Mouse (Mus musculus) midbrain, embryonic 10.5 days (tissue): Measurements from ENCODE around the gene Azgp1. TPM values are rescaled to one million over a fixed set of nuclear protein-coding genes. Genes with fewer than 3 reads are reported as not detected.
"Not testable (repeated sequence)": the region's sequence is repeated elsewhere in the genome, so short reads cannot be mapped to it uniquely, and the experiment has no call there.

Experiments used
- DNase-seq: peaks from one replicate; pipeline ENCODE4 v3.0.0-alpha.2; 2017; ENCODE audit warnings: low spot score
- H3K27ac ChIP-seq: fragments of 300-500 bp; sonication (generic); replicated peaks from 2 replicates; pipeline ENCODE4 v1.5.1; 2016; ENCODE audit warnings: mild to moderate bottlenecking
- H3K27me3 ChIP-seq: fragments of 300-500 bp; sonication (generic); 2 replicates; pipeline ENCODE4 v1.6.1; 2016; ENCODE audit warnings: low read depth, mild to moderate bottlenecking; ENCODE audit not compliant: poor library complexity, severe bottlenecking
- H3K36me3 ChIP-seq: fragments of 300-500 bp; sonication (generic); 2 replicates; pipeline ENCODE4 v1.6.1; 2016; ENCODE audit warnings: mild to moderate bottlenecking, moderate library complexity
- H3K4me1 ChIP-seq: fragments of 300-500 bp; sonication (generic); 2 replicates; pipeline ENCODE4 v1.6.1; 2016
- H3K4me3 ChIP-seq: fragments of 300-500 bp; sonication (generic); 2 replicates; pipeline ENCODE4 v1.5.1; 2016; ENCODE audit warnings: mild to moderate bottlenecking, moderate library complexity
- H3K9me3 ChIP-seq: fragments of 300-500 bp; sonication (generic); replicated peaks from 2 replicates; pipeline ENCODE4 v1.6.1; 2016; ENCODE audit warnings: mild to moderate bottlenecking
- WGBS: fragments of 180-500 bp; shearing (Covaris S2); methylation state at CpG from one replicate; pipeline ENCODE4 v1.1.7; 2016; 5-methylcytosine and 5-hydroxymethylcytosine counted together
- polyA plus RNA-seq: library from polyadenylated mRNA; unstranded; fragments of >200 nt; fragmentation: Nextera tagmentation; extraction: Ambion mirVana; gene quantifications from 2 replicates; pipeline ENCODE4 v1.2.1, GENCODE M21; 2016

The Azgp1 gene
- polyA plus RNA-seq, 1 experiment from 2014 or later: not detected

GRCm38 (mm10) chr5:137975434-137975833, 5.9 kb upstream of the Azgp1 start:
- Histone ChIP-seq H3K4me3 (no peak overlapping the region), H3K9me3 (no peaks in the 10 kb centered on the region), H3K27ac (no peak overlapping the region), H3K36me3 (no peaks in the 10 kb centered on the region), H3K4me1 (no peaks in the 10 kb centered on the region), H3K27me3 (no peaks in the 10 kb centered on the region)
- no peak for DNase-seq
- WGBS: 69% methylated on average over 1 of the region's 1 CpGs

GRCm38 (mm10) chr5:137977291-137977690, 4.0 kb upstream of the Azgp1 start:
- no peak overlapping the region for H3K4me3 ChIP-seq
- H3K4me1 ChIP-seq: no peaks in the 10 kb centered on the region
- H3K36me3 ChIP-seq: no peaks in the 10 kb centered on the region
- no peak overlapping the region for H3K27ac ChIP-seq
- H3K27me3 ChIP-seq: no peaks in the 10 kb centered on the region
- WGBS: 47% methylated on average over 1 of the region's 1 CpGs
- no peak for DNase-seq
- no peaks in the 10 kb centered on the region for H3K9me3 ChIP-seq

- H3K4me1 ChIP-seq: no peaks in the 10 kb centered on the region
- H3K36me3 ChIP-seq: no peaks in the 10 kb centered on the region
- H3K27me3 ChIP-seq: no peaks in the 10 kb centered on the region
- H3K4me3 ChIP-seq: no peak overlapping the region
- H3K27ac ChIP-seq: no peak overlapping the region
- DNase-seq: no peak
- 76% methylated on average over 2 of the region's 2 CpGs for WGBS
- H3K9me3 ChIP-seq: no peaks in the 10 kb centered on the region
Measured at GRCm38 (mm10) chr5:137979081-137979480, 2.2 kb upstream of the Azgp1 start.

GRCm38 (mm10) chr5:137986351-137986750, 5.0 kb downstream of the Azgp1 start:
- 76% methylated on average over 1 of the region's 1 CpGs for WGBS

GRCm38 (mm10) chr5:138009437-138009836, 28.1 kb downstream of the Azgp1 start:
- Histone ChIP-seq H3K36me3 (no peaks in the 10 kb centered on the region), H3K4me1 (no peaks in the 10 kb centered on the region), H3K27me3 (no peaks in the 10 kb centered on the region), H3K9me3 (no peaks in the 10 kb centered on the region; the same call in 1 of the 2 replicates), H3K27ac (no peak overlapping the region), H3K4me3 (no peak overlapping the region)
- WGBS: 91% methylated on average over 5 of the region's 5 CpGs
- DNase-seq: no peak

More at GRCm38 (mm10) chr5:137986351-137986750, 5.0 kb downstream of the Azgp1 start:
- Histone ChIP-seq H3K27me3 (no peaks in the 10 kb centered on the region), H3K27ac (no peak overlapping the region), H3K4me3 (no peak overlapping the region), H3K4me1 (no peaks in the 10 kb centered on the region), H3K9me3 (no peaks in the 10 kb centered on the region), H3K36me3 (no peaks in the 10 kb centered on the region)
- no peak for DNase-seq

GRCm38 (mm10) chr5:138012382-138012781, 31.1 kb downstream of the Azgp1 start:
- DNase-seq: no peak

GRCm38 (mm10) chr5:138016530-138016929, 35.2 kb downstream of the Azgp1 start:
- Histone ChIP-seq H3K27ac (no peak overlapping the region), H3K4me1 (no peaks in the 10 kb centered on the region), H3K4me3 (no peak overlapping the region), H3K27me3 (no peaks in the 10 kb centered on the region), H3K9me3 (no peaks in the 10 kb centered on the region), H3K36me3 (no peaks in the 10 kb centered on the region)
- 100% methylated on average over 2 of the region's 2 CpGs for WGBS
- DNase-seq: no peak

More at GRCm38 (mm10) chr5:138012382-138012781, 31.1 kb downstream of the Azgp1 start:
- Histone ChIP-seq H3K9me3 (no peaks in the 10 kb centered on the region), H3K27ac (no peak overlapping the region), H3K4me1 (no peaks in the 10 kb centered on the region), H3K27me3 (no peaks in the 10 kb centered on the region), H3K4me3 (no peak overlapping the region), H3K36me3 (no peaks in the 10 kb centered on the region)
- WGBS: 88% methylated on average over 5 of the region's 5 CpGs

- DNase-seq: no peak
Measured at GRCm38 (mm10) chr5:138016997-138017396, 35.7 kb downstream of the Azgp1 start.

GRCm38 (mm10) chr5:138019577-138019976, 38.3 kb downstream of the Azgp1 start:
- DNase-seq, H3K27ac ChIP-seq, H3K36me3 ChIP-seq, H3K4me1 ChIP-seq, H3K4me3 ChIP-seq, H3K27me3 ChIP-seq, H3K9me3 ChIP-seq: not testable (repeated sequence)
- 91% methylated on average over 4 of the region's 4 CpGs for WGBS

More at GRCm38 (mm10) chr5:138016997-138017396, 35.7 kb downstream of the Azgp1 start:
- Histone ChIP-seq H3K4me1 (no peaks in the 10 kb centered on the region), H3K9me3 (no peaks in the 10 kb centered on the region), H3K27ac (no peak overlapping the region), H3K4me3 (no peak overlapping the region), H3K27me3 (no peaks in the 10 kb centered on the region), H3K36me3 (no peaks in the 10 kb centered on the region)

- 86% methylated on average over 3 of the region's 7 CpGs for WGBS
Measured at GRCm38 (mm10) chr5:138020961-138021479, 39.7 kb downstream of the Azgp1 start, which contains the start of the genes Smok3a and Smok3b. TSS of gene Smok3a (plus strand) at chr5:138021261. TSS of gene Smok3b (plus strand) at chr5:138021429.

More at GRCm38 (mm10) chr5:138020961-138021479, 39.7 kb downstream of the Azgp1 start, which contains the start of the genes Smok3a and Smok3b:
- H3K27me3 ChIP-seq, H3K36me3 ChIP-seq, DNase-seq, H3K4me1 ChIP-seq, H3K9me3 ChIP-seq, H3K27ac ChIP-seq, H3K4me3 ChIP-seq: not testable (repeated sequence)

Other genes with a start within 250 kb of the Azgp1 start
- gene Nyap1, start 239.9 kb upstream of the Azgp1 start, polyA plus RNA-seq: 5.1 and 8.4 TPM in 2 replicates
- 75.6 and 75.8 TPM in 2 replicates for gene Tsc22d4, start 235.8 kb upstream of the Azgp1 start, polyA plus RNA-seq
- gene Ppp1r35, start 202.7 kb upstream of the Azgp1 start, polyA plus RNA-seq: 62.6 and 63.9 TPM in 2 replicates
- gene Mepce, start 193.9 kb upstream of the Azgp1 start, polyA plus RNA-seq: 11.7 and 12.5 TPM in 2 replicates
- 13.8 and 16.1 TPM in 2 replicates for gene Zcwpw1, start 193.7 kb upstream of the Azgp1 start, polyA plus RNA-seq
- 0.19 and 1.1 TPM in 2 replicates for gene Pilra, start 145.2 kb upstream of the Azgp1 start, polyA plus RNA-seq
- not detected in 2 replicates for gene Pilrb1, start 123.4 kb upstream of the Azgp1 start, polyA plus RNA-seq
- gene Pilrb2, start 109.7 kb upstream of the Azgp1 start, polyA plus RNA-seq: not detected in 2 replicates
- not detected in 2 replicates for gene Cyp3a13, start 59.9 kb upstream of the Azgp1 start, polyA plus RNA-seq
- gene Gjc3, start 18.4 kb upstream of the Azgp1 start, polyA plus RNA-seq: 0.02 and 0.05 TPM in 2 replicates
- not detected in 2 replicates for gene Smok3a, start 39.7 kb downstream of the Azgp1 start, polyA plus RNA-seq
- gene Smok3b, start 39.9 kb downstream of the Azgp1 start, polyA plus RNA-seq: not detected in 2 replicates
- gene Smok3c, start 71.7 kb downstream of the Azgp1 start, polyA plus RNA-seq: not detected in 2 replicates
- gene Zkscan1, start 103.6 kb downstream of the Azgp1 start, polyA plus RNA-seq: 23.1 and 31.1 TPM in 2 replicates
- 105 and 114 TPM in 2 replicates for gene Zscan21, start 135.4 kb downstream of the Azgp1 start, polyA plus RNA-seq
- 42.6 and 46.7 TPM in 2 replicates for gene Zfp113, start 174.2 kb downstream of the Azgp1 start, polyA plus RNA-seq
- 369 and 387 TPM in 2 replicates for gene Cops6, start 179.6 kb downstream of the Azgp1 start, polyA plus RNA-seq
- 27.8 and 28.5 TPM in 2 replicates for gene Ap4m1, start 190.5 kb downstream of the Azgp1 start, polyA plus RNA-seq
- gene Mcm7, start 190.9 kb downstream of the Azgp1 start, polyA plus RNA-seq: 376 and 423 TPM in 2 replicates
- 138 and 146 TPM in 2 replicates for gene Taf6, start 205.9 kb downstream of the Azgp1 start, polyA plus RNA-seq
- gene Cnpy4, start 206.0 kb downstream of the Azgp1 start, polyA plus RNA-seq: 54.4 and 58.2 TPM in 2 replicates
- 10.3 and 10.5 TPM in 2 replicates for gene Mblac1, start 212.8 kb downstream of the Azgp1 start, polyA plus RNA-seq
- not detected in 2 replicates for gene Nxpe5, start 244.4 kb downstream of the Azgp1 start, polyA plus RNA-seq